Mouse (Mus musculus) thymus, postnatal 14 days (tissue): ENCODE measurements around the gene Tmem164.
A peak's percentile ranks its signal among the peaks of the same experiment; 100 is the strongest.

Experiments
- DNase-seq: peaks from one replicate; pipeline ENCODE4 v3.0.0; 2021

Gene Tmem164

GRCm38 (mm10) chrX:142830572-142830971 is 149.4 kb downstream of the Tmem164 start:
- DNase-seq, result no peak

- DNase-seq, result peak; percentile 69
Observed at GRCm38 (mm10) chrX:142832221-142832620, 151.0 kb downstream of the Tmem164 start.

GRCm38 (mm10) chrX:142833164-142833796 is 152.1 kb downstream of the Tmem164 start:
- no peak for DNase-seq

- DNase-seq, result no peak
Observed at GRCm38 (mm10) chrX:142834807-142835206, 153.6 kb downstream of the Tmem164 start.

DNA sequence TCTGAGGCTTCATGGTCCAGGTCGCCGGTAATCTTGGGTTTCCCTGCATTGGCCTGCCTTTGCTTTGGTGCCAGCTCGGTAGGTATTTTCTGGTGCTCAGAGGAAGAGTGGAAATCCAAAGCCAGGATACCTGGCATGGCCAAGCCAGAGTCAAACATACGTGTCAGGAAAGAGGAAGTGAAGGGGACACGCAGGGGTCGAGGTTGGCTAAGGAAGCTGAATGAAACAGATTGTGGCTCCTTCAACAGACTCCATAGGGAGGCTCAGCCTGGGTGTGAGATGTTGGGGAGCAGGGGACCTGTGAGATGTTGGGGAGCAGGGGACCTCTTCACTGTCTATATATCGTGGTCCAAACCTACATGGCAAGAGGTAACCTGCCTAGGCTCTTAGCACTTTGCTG is 155.2 kb downstream of the Tmem164 start:
- no peak for DNase-seq

DNA sequence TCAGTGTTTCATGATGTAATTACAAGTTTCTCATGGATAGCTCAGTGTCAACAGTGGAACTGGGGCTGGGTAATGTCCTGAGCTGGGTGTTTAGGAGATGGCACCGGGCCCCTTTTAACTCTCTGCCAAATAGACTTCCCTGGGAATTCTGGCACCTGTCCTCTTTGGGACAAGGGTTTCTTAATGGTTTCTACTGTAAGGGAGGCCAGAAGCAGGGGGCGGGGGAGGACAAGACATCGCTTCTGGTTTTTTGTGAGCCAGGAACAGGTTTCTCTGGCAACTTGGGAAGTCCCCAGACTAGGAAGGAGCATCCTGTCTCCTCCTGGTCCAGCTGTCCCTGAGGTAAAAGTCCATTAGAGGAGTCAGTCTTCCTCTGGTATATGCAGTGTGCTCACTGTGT is 156.1 kb downstream of the Tmem164 start:
- no peak for DNase-seq

GRCm38 (mm10) chrX:142838841-142839240 is 157.6 kb downstream of the Tmem164 start:
- no peak for DNase-seq

- DNase-seq, result no peak
Observed at GRCm38 (mm10) chrX:142839411-142839810, 158.2 kb downstream of the Tmem164 start.

GRCm38 (mm10) chrX:142841916-142842315 is 160.7 kb downstream of the Tmem164 start:
- no peak for DNase-seq

- no peak for DNase-seq
Observed at GRCm38 (mm10) chrX:142846266-142846665, 165.1 kb downstream of the Tmem164 start.

DNA sequence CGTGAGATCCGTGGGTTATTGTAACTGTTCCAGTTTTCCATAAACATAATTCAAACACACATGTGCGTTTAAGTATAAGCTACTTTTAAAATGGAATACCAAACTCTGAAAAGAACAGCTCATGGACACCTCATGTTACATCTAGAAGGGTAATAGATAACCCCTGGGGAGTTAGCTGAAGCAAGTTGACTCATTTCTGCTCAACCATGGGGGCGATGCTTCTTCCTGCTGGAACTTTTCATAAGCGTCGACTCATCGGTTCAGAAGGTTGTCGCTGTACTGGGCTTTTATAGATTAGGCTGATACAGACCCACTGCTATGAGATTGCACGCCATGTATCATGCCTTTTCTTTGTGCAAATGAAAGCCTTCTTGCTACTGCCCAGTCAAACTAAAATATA is 166.8 kb downstream of the Tmem164 start:
- no peak for DNase-seq

- no peak for DNase-seq
Observed at GRCm38 (mm10) chrX:142869844-142870243, 188.6 kb downstream of the Tmem164 start.

GRCm38 (mm10) chrX:142882255-142882654 is 201.0 kb downstream of the Tmem164 start:
- DNase-seq, result no peak

GRCm38 (mm10) chrX:142883593-142883992 is 202.4 kb downstream of the Tmem164 start:
- no peak for DNase-seq

DNA sequence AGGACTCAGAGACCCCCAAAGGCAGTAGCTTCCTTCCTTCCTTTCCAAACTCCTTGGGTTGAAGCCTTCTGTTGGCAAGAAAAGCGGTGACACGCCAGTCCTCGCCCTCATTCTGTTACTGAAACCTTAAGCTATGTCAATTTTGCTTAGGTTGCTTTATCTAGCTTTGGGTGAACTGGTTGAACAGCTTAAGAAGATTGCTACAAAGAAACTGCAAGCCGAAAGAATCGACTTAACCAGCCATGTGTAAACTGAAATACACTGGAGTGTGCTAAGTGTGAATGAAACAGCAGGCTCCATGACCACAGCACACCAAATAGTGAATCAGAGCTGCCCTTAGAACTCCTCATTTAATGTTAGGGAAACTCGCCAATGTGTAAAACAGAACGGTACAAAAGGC is 204.8 kb downstream of the Tmem164 start:
- no peak for DNase-seq
